Mouse (Mus musculus) embryonic facial prominence, embryonic 11.5 days (tissue): ENCODE measurements around the gene Fcrla. TPM values are rescaled to one million over a fixed set of nuclear protein-coding genes. Genes with fewer than 3 reads are reported as not detected.

Source experiments
- ATAC-seq: fragments of 200-750 bp; cut with Nextera tagmentation; replicated peaks from 2 replicates; pipeline ENCODE4 v1.8.0; 2017; ENCODE audit warnings: low read depth; ENCODE audit not compliant: insufficient number of reproducible peaks, low FRiP score, low TSS enrichment
- DNase-seq: peaks from one replicate; pipeline ENCODE4 v3.0.0-alpha.2; 2015; ENCODE audit warnings: low spot score
- H3K27ac ChIP-seq: fragments of 300-500 bp; sonication (generic); replicated peaks from 2 replicates; pipeline ENCODE4 v1.5.1; 2014; ENCODE audit warnings: mild to moderate bottlenecking, low read depth, low read length, control low read depth
- H3K27me3 ChIP-seq: fragments of 300-500 bp; sonication (generic); 2 replicates; pipeline ENCODE4 v1.6.1; 2014; ENCODE audit warnings: mild to moderate bottlenecking, low read length, moderate library complexity, mixed read lengths; ENCODE audit not compliant: control insufficient read depth, insufficient read depth
- H3K36me3 ChIP-seq: fragments of 300-500 bp; sonication (generic); replicated peaks from 2 replicates; pipeline ENCODE4 v1.6.1; 2014; ENCODE audit warnings: low read depth, mild to moderate bottlenecking, low read length, moderate library complexity, mixed read lengths; ENCODE audit not compliant: control insufficient read depth, insufficient read depth
- H3K4me1 ChIP-seq: fragments of 300-500 bp; sonication (generic); 2 replicates; pipeline ENCODE4 v1.6.1; 2014; ENCODE audit warnings: low read length, mixed read lengths; ENCODE audit not compliant: control insufficient read depth, insufficient read depth
- H3K4me2 ChIP-seq: fragments of 300-500 bp; sonication (generic); 2 replicates; pipeline ENCODE4 v1.6.1; 2014; ENCODE audit warnings: low read depth, mild to moderate bottlenecking, control low read depth, low read length, moderate library complexity
- H3K4me3 ChIP-seq: fragments of 300-500 bp; sonication (generic); 2 replicates; pipeline ENCODE4 v1.5.1; 2014; ENCODE audit warnings: low read depth, low read length, control low read depth
- H3K9ac ChIP-seq: fragments of 300-500 bp; sonication (generic); replicated peaks from 2 replicates; pipeline ENCODE4 v1.6.1; 2014; ENCODE audit warnings: mild to moderate bottlenecking, control low read depth, low read length
- H3K9me3 ChIP-seq: fragments of 300-500 bp; sonication (generic); replicated peaks from 2 replicates; pipeline ENCODE4 v1.6.1; 2016; ENCODE audit warnings: mild to moderate bottlenecking, low read length, inconsistent platforms, mixed read lengths; ENCODE audit not compliant: control insufficient read depth
- WGBS: fragments of 180-500 bp; shearing (Covaris S2); extraction: QIAGEN DNeasy Blood & Tissue Kit; methylation state at CpG from one replicate; pipeline ENCODE4 v1.1.7; 2014; 5-methylcytosine and 5-hydroxymethylcytosine counted together
- polyA plus RNA-seq: library from polyadenylated mRNA; unstranded; fragments of >200 nt; fragmentation: Nextera tagmentation; extraction: Ambion mirVana; gene quantifications from 2 replicates; pipeline ENCODE4 v1.2.1, GENCODE M21; 2014

Gene Fcrla
- polyA plus RNA-seq, 1 experiment from 2014 or later, result not detected

DNA sequence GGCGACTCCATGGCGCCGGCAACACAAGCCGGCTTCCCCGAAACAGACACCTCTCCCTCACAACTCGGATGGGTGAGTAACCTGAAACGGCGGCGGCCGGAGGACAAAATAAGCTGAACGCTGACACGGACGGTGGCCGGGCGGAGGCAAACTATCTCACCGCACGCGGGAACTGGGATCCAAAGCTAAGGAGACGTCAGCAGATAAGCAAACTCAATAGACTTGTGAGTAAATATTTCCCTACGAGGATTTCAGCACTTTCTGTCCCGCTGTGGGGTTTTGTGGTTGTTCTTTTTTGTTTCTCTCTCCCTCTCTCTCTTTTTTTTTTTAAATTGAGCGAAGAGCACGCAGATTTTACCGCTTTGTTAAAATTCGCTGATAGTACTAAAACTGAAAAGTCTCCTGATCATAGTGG is 59.7 kb downstream of the Fcrla start, which contains the start of gene Atf6:
Gene Atf6, minus strand, starts transcription at position 81 of the 415 bp plus-strand sequence.
- Histone ChIP-seq H3K9me3 (no peaks in the 10 kb centered on the region), H3K4me3 (peak within 1 kb of the TSS; percentile 77), H3K4me2 (peak within 1 kb of the TSS; percentile 75), H3K27me3 (no peaks in the 10 kb centered on the region), H3K9ac (peak within 1 kb of the TSS; percentile 72), H3K27ac (peak within 1 kb of the TSS; percentile 47; the same call in 1 of the 2 replicates), H3K4me1 (no peaks in the 10 kb centered on the region), H3K36me3 (no peaks in the 10 kb centered on the region)
- DNase-seq, result peak; percentile 95
- no peak; the same call in none of the 2 replicates for ATAC-seq
- 0% methylated on average over 25 of the region's 25 CpGs for WGBS

Other genes with a start within 250 kb of the Fcrla start
- gene Atf6, start 59.8 kb downstream of the Fcrla start, polyA plus RNA-seq, result 8.4 and 8.7 TPM in 2 replicates
- gene Gm26620, start 42.5 kb downstream of the Fcrla start, polyA plus RNA-seq, result 0.33 TPM in 1 of 2 replicates, not detected in the other
- gene Dusp12, start 42.0 kb downstream of the Fcrla start, polyA plus RNA-seq, result 45.7 and 46.6 TPM in 2 replicates
- gene Fcrlb, start 14.6 kb downstream of the Fcrla start, polyA plus RNA-seq, result not detected in 2 replicates
- 0.52 TPM in 1 of 2 replicates, not detected in the other for gene Fcgr2b, start 49.0 kb upstream of the Fcrla start, polyA plus RNA-seq
- gene Fcgr4, start 91.3 kb upstream of the Fcrla start, polyA plus RNA-seq, result 0.17 and 0.22 TPM in 2 replicates
- gene Fcgr3, start 137.4 kb upstream of the Fcrla start, polyA plus RNA-seq, result 6.5 and 7.9 TPM in 2 replicates
- gene Cfap126, start 186.3 kb upstream of the Fcrla start, polyA plus RNA-seq, result 1.4 and 1.7 TPM in 2 replicates
- 252 and 267 TPM in 2 replicates for gene Sdhc, start 223.0 kb upstream of the Fcrla start, polyA plus RNA-seq
- 1.1 and 1.9 TPM in 2 replicates for gene Mpz, start 223.1 kb upstream of the Fcrla start, polyA plus RNA-seq